Mouse (Mus musculus): ENCODE measurements around the gene Ptprn2. TPM values are rescaled to one million over a fixed set of nuclear protein-coding genes. Genes with fewer than 3 reads are reported as not detected.

Gene Ptprn2
- polyA plus RNA-seq, 1 experiment = 0.22 TPM

DNA sequence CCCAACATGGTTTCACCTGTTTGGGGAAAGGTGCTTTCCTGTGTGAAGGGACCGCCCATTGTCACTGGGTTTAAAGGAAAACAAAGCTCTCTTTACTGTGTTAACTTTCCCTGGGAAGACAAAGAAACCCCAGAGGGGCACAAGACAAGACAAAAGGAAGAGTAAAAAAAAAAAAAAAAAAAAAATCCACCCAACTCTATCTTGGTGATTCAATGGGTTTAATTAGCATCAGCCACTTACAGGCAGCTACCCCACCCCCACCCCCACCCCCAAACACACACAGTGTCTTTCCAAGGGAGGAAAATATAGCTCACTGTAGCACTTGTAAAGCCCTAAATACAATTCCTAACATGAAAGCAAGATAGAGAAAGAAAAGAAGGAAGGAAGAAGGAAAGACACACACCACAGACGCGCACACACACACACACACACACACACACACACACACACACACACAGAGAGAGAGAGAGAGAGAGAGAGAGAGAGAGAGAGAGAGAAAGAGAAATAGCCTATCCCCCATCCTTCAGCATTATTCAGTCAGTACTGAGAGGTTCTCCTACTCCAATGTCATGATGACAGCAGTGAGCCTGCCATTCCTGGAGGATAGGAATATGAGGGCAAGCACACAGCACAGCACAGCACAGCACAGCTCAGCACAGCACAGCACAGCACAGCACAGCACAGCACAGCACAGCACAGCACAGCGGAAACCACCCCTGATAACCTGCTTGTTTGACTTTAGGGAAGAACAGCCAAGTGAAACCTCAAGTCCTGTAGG is 462.8 kb downstream of the Ptprn2 start:
- Histone ChIP-seq H3K36me3 (ENCODE audit: control insufficient read depth, insufficient read depth) (no peaks in the 10 kb centered on the region), H3ac (ENCODE audit: control insufficient read depth, insufficient read length) (no peak overlapping the region), H3K4me3 (no peak overlapping the region), H3K79me2 (ENCODE audit: control insufficient read depth, insufficient read depth) (no peaks in the 10 kb centered on the region), H3K27me3 (ENCODE audit: control insufficient read depth, insufficient read depth, insufficient read length) (no peaks in the 10 kb centered on the region), H3K4me2 (ENCODE audit: low read depth) (no peak overlapping the region)
- no peak for TF ChIP-seq MAX (IDR thresholded peaks at IDR 0.05; ENCODE audit: low read depth)
- TF ChIP-seq POLR2AphosphoS2 (IDR thresholded peaks at IDR 0.05; ENCODE audit: insufficient read length, low read depth) = no peak
- TF ChIP-seq SRF (IDR thresholded peaks at IDR 0.05; ENCODE audit: control insufficient read depth, insufficient read length, low read depth) = no peak
- no peak for TF ChIP-seq TCF3 (IDR thresholded peaks at IDR 0.05; ENCODE audit: insufficient read length, low read depth)
- TF ChIP-seq MYOD1 (IDR thresholded peaks at IDR 0.05; ENCODE audit: control insufficient read depth in 1 of 3, insufficient read length in 2 of 3, low read depth in 2 of 3) = no peak
- no peak for TF ChIP-seq POLR2A (IDR thresholded peaks at IDR 0.05; ENCODE audit: insufficient read length, low read depth)
- no peak for TF ChIP-seq TCF12 (IDR thresholded peaks at IDR 0.05; ENCODE audit: insufficient read depth, poor library complexity, severe bottlenecking)
- TF ChIP-seq USF1 (IDR thresholded peaks at IDR 0.05; ENCODE audit: low read depth) = no peak

DNA sequence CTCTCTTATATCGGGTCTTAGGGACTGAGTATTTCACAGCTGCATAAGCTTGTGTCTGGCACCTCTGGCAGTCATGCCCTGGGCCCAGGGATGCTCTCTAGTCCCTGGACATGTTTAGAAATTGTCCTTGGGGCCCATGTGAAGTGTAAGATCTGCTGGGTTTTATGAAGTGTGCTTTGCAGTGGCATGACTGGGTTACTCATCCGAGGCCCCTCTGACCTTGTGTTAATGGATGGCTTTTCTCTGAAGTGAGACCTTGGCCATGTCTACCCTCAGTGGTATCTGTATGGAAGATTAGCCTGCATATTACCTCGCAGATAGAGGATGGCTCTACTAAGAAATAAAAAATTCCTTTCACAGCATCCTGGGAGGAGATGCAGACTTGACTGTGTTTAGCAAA is 464.2 kb downstream of the Ptprn2 start:
- TF ChIP-seq MYOG (IDR thresholded peaks at IDR 0.05; ENCODE audit: control insufficient read depth in 1 of 3, insufficient read depth in 1 of 3, insufficient read length in 2 of 3, low read depth in 2 of 3) (no peak), SRF (IDR thresholded peaks at IDR 0.05; ENCODE audit: control insufficient read depth, insufficient read length, low read depth) (no peak), REST (IDR thresholded peaks at IDR 0.05; ENCODE audit: insufficient read depth, insufficient read length) (no peak), E2F4 (IDR thresholded peaks at IDR 0.05; ENCODE audit: insufficient read depth) (no peak), TCF12 (IDR thresholded peaks at IDR 0.05; ENCODE audit: insufficient read depth, poor library complexity, severe bottlenecking) (no peak), TCF3 (IDR thresholded peaks at IDR 0.05; ENCODE audit: insufficient read length, low read depth) (no peak), CEBPB (IDR thresholded peaks at IDR 0.05; ENCODE audit: insufficient read depth, poor library complexity, severe bottlenecking) (no peak), MYOD1 (IDR thresholded peaks at IDR 0.05; ENCODE audit: control insufficient read depth in 1 of 3, insufficient read length in 2 of 3, low read depth in 2 of 3) (no peak), POLR2AphosphoS2 (IDR thresholded peaks at IDR 0.05; ENCODE audit: insufficient read length, low read depth) (no peak)
- Histone ChIP-seq H3K79me2 (ENCODE audit: control insufficient read depth, insufficient read depth) (no peaks in the 10 kb centered on the region), H3K4me3 (no peak overlapping the region), H3K27me3 (ENCODE audit: control insufficient read depth, insufficient read depth, insufficient read length) (no peaks in the 10 kb centered on the region), H3ac (ENCODE audit: control insufficient read depth, insufficient read length) (no peak overlapping the region), H3K4me2 (ENCODE audit: low read depth) (no peak overlapping the region), H3K36me3 (ENCODE audit: control insufficient read depth, insufficient read depth) (no peaks in the 10 kb centered on the region)

DNA sequence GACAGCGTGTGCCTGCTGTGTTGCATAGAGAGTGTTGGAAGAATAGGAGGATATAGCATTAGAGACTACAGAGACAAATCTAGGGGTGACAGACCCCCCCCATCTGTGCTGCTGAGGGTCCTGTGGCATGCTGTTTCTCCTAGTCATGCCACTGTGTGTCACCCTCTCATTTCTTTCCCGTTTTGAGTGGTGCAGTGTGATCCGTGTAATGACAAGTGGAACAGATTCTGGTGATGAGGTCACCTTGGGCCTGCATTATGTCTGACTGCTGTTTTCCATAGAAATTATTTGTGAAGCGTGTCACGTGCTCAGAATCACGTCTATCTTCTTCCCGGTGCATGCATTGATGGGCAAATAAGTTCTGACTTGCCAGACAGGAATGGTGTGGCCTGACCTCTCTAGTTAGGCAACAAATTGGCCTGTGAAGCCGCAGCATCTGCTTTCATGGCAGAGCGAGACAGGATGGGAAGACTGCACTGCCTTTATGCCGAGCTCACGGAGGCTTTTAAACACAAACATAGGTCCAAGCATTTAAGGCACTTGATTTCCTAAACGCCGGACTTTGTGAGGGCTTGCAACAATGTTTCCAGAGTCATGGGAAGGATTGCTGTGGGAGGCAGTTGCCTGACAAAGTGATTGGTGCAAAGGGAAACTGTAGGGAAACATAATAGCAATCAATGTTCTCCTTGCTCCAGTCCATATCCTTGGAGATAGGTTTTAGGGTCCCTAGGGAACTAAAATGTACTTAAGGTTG is 467.1 kb downstream of the Ptprn2 start:
- Histone ChIP-seq H3K36me3 (ENCODE audit: control insufficient read depth, insufficient read depth) (no peaks in the 10 kb centered on the region), H3K4me2 (ENCODE audit: low read depth) (no peak overlapping the region), H3K4me3 (no peak overlapping the region), H3K79me2 (ENCODE audit: control insufficient read depth, insufficient read depth) (no peaks in the 10 kb centered on the region), H3K27me3 (ENCODE audit: control insufficient read depth, insufficient read depth, insufficient read length) (no peaks in the 10 kb centered on the region), H3ac (ENCODE audit: control insufficient read depth, insufficient read length) (no peak overlapping the region)
- no peak for TF ChIP-seq REST (IDR thresholded peaks at IDR 0.05; ENCODE audit: insufficient read depth, insufficient read length)
- no peak for TF ChIP-seq TCF12 (IDR thresholded peaks at IDR 0.05; ENCODE audit: insufficient read depth, poor library complexity, severe bottlenecking)
- no peak for TF ChIP-seq MAX (IDR thresholded peaks at IDR 0.05; ENCODE audit: low read depth)
- TF ChIP-seq MYOG (IDR thresholded peaks at IDR 0.05; ENCODE audit: control insufficient read depth in 1 of 3, insufficient read depth in 1 of 3, insufficient read length in 2 of 3, low read depth in 2 of 3) = no peak
- TF ChIP-seq USF1 (IDR thresholded peaks at IDR 0.05; ENCODE audit: low read depth) = no peak
- TF ChIP-seq TCF3 (IDR thresholded peaks at IDR 0.05; ENCODE audit: insufficient read length, low read depth) = no peak
- TF ChIP-seq POLR2AphosphoS2 (IDR thresholded peaks at IDR 0.05; ENCODE audit: insufficient read length, low read depth) = no peak
- no peak for TF ChIP-seq POLR2A (IDR thresholded peaks at IDR 0.05; ENCODE audit: insufficient read length, low read depth)
- TF ChIP-seq MYOD1 (IDR thresholded peaks at IDR 0.05; ENCODE audit: control insufficient read depth in 1 of 3, insufficient read length in 2 of 3, low read depth in 2 of 3) = no peak
- TF ChIP-seq SRF (IDR thresholded peaks at IDR 0.05; ENCODE audit: control insufficient read depth, insufficient read length, low read depth) = no peak
- TF ChIP-seq CEBPB (IDR thresholded peaks at IDR 0.05; ENCODE audit: insufficient read depth, poor library complexity, severe bottlenecking) = no peak
- no peak for TF ChIP-seq E2F4 (IDR thresholded peaks at IDR 0.05; ENCODE audit: insufficient read depth)

DNA sequence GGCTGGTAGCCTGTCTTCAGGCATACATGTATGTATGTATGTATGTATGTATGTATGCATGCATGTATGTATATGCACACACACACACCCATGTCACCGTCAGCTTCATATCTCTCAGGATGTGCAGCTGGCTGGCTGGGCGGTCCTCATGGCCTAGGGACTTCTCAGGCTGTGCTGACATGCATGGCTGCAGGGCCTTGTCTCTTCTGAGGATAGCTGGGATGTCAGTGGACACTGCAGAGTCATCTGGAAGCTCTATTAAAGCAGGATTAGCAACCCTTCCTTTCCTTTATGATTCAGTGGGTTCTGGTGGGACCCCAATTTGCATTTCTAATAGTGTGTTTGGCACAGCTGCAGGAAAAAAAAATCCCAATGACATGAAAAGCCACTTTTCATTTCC is 473.6 kb downstream of the Ptprn2 start:
- no peaks in the 10 kb centered on the region for H3K36me3 ChIP-seq (ENCODE audit: control insufficient read depth, insufficient read depth)
- H3K79me2 ChIP-seq (ENCODE audit: control insufficient read depth, insufficient read depth) = no peaks in the 10 kb centered on the region
- H3ac ChIP-seq (ENCODE audit: control insufficient read depth, insufficient read length) = no peak overlapping the region
- H3K4me2 ChIP-seq (ENCODE audit: low read depth) = no peak overlapping the region
- H3K4me3 ChIP-seq = no peak overlapping the region
- H3K27me3 ChIP-seq (ENCODE audit: control insufficient read depth, insufficient read depth, insufficient read length) = no peaks in the 10 kb centered on the region
- TF ChIP-seq MYOG (IDR thresholded peaks at IDR 0.05; ENCODE audit: control insufficient read depth in 1 of 3, insufficient read depth in 1 of 3, insufficient read length in 2 of 3, low read depth in 2 of 3) (no peak), POLR2AphosphoS2 (IDR thresholded peaks at IDR 0.05; ENCODE audit: insufficient read length, low read depth) (no peak), POLR2A (IDR thresholded peaks at IDR 0.05; ENCODE audit: insufficient read length, low read depth) (no peak), MYOD1 (IDR thresholded peaks at IDR 0.05; ENCODE audit: control insufficient read depth in 1 of 3, insufficient read length in 2 of 3, low read depth in 2 of 3) (no peak), CEBPB (IDR thresholded peaks at IDR 0.05; ENCODE audit: insufficient read depth, poor library complexity, severe bottlenecking) (no peak), TCF3 (IDR thresholded peaks at IDR 0.05; ENCODE audit: insufficient read length, low read depth) (no peak), SRF (IDR thresholded peaks at IDR 0.05; ENCODE audit: control insufficient read depth, insufficient read length, low read depth) (no peak), REST (IDR thresholded peaks at IDR 0.05; ENCODE audit: insufficient read depth, insufficient read length) (no peak), MAX (IDR thresholded peaks at IDR 0.05; ENCODE audit: low read depth) (no peak), TCF12 (IDR thresholded peaks at IDR 0.05; ENCODE audit: insufficient read depth, poor library complexity, severe bottlenecking) (no peak), USF1 (IDR thresholded peaks at IDR 0.05; ENCODE audit: low read depth) (no peak), E2F4 (IDR thresholded peaks at IDR 0.05; ENCODE audit: insufficient read depth) (no peak)
